Mouse (Mus musculus) activated CD4-positive, CD25-positive, alpha-beta regulatory T cell, adult 9 weeks (primary cell): ENCODE measurements around the gene Nceh1. TPM values are rescaled to one million over a fixed set of nuclear protein-coding genes. Genes with fewer than 3 reads are reported as not detected.

Source experiments
- polyA plus RNA-seq: library from polyadenylated mRNA; unstranded; fragments of 100-300 nt; shearing (Covaris generic); gene quantifications from one replicate; pipeline ENCODE4 v1.2.1, GENCODE M21; 2017

The Nceh1 gene
- 24.9 TPM for polyA plus RNA-seq

GRCm38 (mm10) chr3:27182733-27183600 is at the start of gene Nceh1:
TSS of gene Nceh1 (plus strand) at chr3:27182965.

GRCm38 (mm10) chr3:27153701-27154209 is 29.0 kb upstream of the Nceh1 start, which contains the start of gene Ect2:
TSS of gene Ect2 (minus strand) at chr3:27153878.

GRCm38 (mm10) chr3:27316559-27317287 is 134.0 kb downstream of the Nceh1 start, which contains the start of gene Tnfsf10:
TSS of gene Tnfsf10 (plus strand) at chr3:27317028.

Other genes with a start within 250 kb of the Nceh1 start
- gene Ect2, start 29.1 kb upstream of the Nceh1 start, polyA plus RNA-seq: 8.2 TPM
- gene Tnfsf10, start 134.1 kb downstream of the Nceh1 start, polyA plus RNA-seq: 32.7 TPM
- gene Ghsr, start 188.4 kb downstream of the Nceh1 start, polyA plus RNA-seq: not detected